Mouse (Mus musculus): ENCODE results near the gene Slc36a2. TPM values are rescaled to one million over a fixed set of nuclear protein-coding genes. Genes with fewer than 3 reads are reported as not detected.
A peak's percentile ranks its signal among the peaks of the same experiment; 100 is the strongest.

Slc36a2 gene
- polyA plus RNA-seq, 1 experiment from 2014 or later, result 0.12 TPM

DNA sequence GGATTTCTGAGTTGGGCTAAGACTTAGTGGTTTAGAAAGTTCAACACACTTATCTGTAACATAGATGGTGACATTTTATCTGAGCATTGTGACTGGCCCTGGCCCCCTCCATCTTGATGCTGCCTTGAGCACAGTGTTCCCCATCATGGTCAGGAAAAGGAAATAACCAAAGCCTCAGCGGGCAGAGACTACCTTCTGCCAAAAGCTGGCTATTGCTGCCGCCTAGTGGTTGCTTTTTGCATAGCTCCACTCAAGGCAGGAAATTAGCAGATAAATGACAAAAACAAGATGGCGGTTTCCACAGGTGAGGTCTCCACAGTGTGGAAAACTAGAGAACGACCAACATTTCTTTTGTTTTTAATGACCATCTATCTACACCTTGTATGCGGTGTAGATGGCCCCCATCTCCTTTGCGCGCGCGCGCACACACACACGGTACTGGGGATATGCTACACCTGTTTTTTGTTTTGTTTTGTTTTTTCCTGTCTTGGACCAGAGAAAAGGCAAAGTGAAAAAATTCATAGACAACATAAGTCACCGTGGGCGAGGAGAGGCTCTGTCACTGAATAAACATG is 26.0 kb downstream of the Slc36a2 start:
- ATAC-seq (no peak), DNase-seq (ENCODE audit: low read depth, low spot score) (peak; percentile 43)
- TF ChIP-seq CTCF (IDR thresholded peaks at IDR 0.05), result peak; percentile 96
- peaks cover 13% of the 10 kb centered on the region for H3K27me3 ChIP-seq
- in situ Hi-C loops (cut with MboI; ENCODE audit: low pct_unique_long_range_greater_than_20kb), result loop anchor here (5.0 to 10.0 kb wide), 5 partner anchors 72 to 284 kb away; no protein-coding TSS in a partner anchor
- CTCF ChIA-PET, result interaction anchor here (0.9 to 2.0 kb wide), 14 partner anchors 9 to 288 kb away, joined by 3 to 10 read pairs (median 4); no protein-coding TSS in a partner anchor
- POLR2A ChIA-PET, result interaction anchor here (0.6 kb wide), 1 partner anchor 176 kb away, joined by 3 read pairs; no protein-coding TSS in a partner anchor

DNA sequence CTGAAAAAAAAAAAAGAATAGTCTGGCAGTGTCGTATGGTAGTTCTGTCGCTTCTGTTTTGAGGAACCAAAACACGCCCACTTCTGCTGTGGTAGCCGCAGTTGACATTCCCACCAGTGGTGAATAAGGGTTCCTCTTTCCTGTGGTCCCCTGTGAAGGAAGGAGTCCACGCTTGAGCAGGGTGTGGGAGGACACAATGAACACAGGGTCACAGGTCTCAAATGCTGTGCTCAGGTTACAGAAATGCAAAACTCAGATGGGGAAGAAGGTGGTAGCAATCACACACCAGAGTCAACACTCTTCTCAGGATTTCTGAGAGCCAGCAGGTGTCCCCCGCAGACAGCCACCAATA is 29.8 kb downstream of the Slc36a2 start:
- ChIA-PET CTCF (no interaction called here), POLR2A (interaction anchor here (0.6 kb wide), 1 partner anchor 35 kb away, joined by 4 read pairs; no protein-coding TSS in a partner anchor)
- H3K27me3 ChIP-seq, result no peaks in the 10 kb centered on the region
- in situ Hi-C loops (cut with MboI; ENCODE audit: low pct_unique_long_range_greater_than_20kb), result loop anchor here (5.0 to 10.0 kb wide), 5 partner anchors 68 to 280 kb away; no protein-coding TSS in a partner anchor
- DNase-seq (ENCODE audit: low read depth, low spot score) (no peak), ATAC-seq (no peak)
- no peak for TF ChIP-seq CTCF (IDR thresholded peaks at IDR 0.05)

- DNase-seq (ENCODE audit: low read depth, low spot score) (no peak), ATAC-seq (no peak)
- H3K27me3 ChIP-seq, result no peaks in the 10 kb centered on the region
- in situ Hi-C loops (cut with MboI; ENCODE audit: low pct_unique_long_range_greater_than_20kb), result loop anchor here (5.0 to 10.0 kb wide), 5 partner anchors 67 to 280 kb away; no protein-coding TSS in a partner anchor
- ChIA-PET POLR2A (interaction anchor here (0.6 kb wide), 1 partner anchor 35 kb away, joined by 4 read pairs; no protein-coding TSS in a partner anchor), CTCF (no interaction called here)
- TF ChIP-seq CTCF (IDR thresholded peaks at IDR 0.05), result no peak
Observed at GRCm38 (mm10) chr11:55154398-55155069, 30.3 kb downstream of the Slc36a2 start.

DNA sequence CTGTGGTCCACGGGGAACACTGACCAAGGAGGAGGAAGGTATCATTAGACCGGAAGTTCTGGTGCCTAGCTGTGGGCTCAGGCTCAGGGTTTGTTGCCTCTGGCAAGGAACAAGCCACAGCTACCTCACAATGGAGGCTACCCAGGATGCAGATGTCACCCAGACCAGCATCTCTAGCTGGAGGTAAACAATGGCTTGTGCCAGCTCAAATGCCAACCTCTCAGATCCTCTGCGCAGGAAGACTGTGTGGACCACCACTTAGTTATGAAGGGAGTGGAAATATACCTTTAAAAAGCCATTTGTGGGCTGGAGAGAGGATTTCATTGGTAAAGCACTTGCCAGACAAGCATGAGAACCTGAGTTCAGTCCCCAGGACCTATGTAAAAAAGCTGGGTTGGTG is 33.3 kb downstream of the Slc36a2 start, which contains the start of gene Slc36a3:
TSS of gene Slc36a3 (minus strand) at position 101 of the 400 bp plus-strand sequence.
- POLR2A ChIA-PET, result no interaction called here
- DNase-seq (ENCODE audit: low read depth, low spot score), result no peak
- in situ Hi-C loops (cut with MboI; ENCODE audit: low pct_unique_long_range_greater_than_20kb), result loop anchor here (10.0 kb wide), 1 partner anchor 277 kb away; no protein-coding TSS in a partner anchor
- TF ChIP-seq CTCF (IDR thresholded peaks at IDR 0.05), result no peak
- no peak for ATAC-seq
- CTCF ChIA-PET, result no interaction called here
- H3K27me3 ChIP-seq, result no peaks in the 10 kb centered on the region

GRCm38 (mm10) chr11:55148461-55148860 is 36.4 kb downstream of the Slc36a2 start:
- in situ Hi-C loops (cut with MboI; ENCODE audit: low pct_unique_long_range_greater_than_20kb), result no loop called here
- H3K27me3 ChIP-seq, result no peaks in the 10 kb centered on the region
- no peak for TF ChIP-seq CTCF (IDR thresholded peaks at IDR 0.05)
- ChIA-PET CTCF (interaction anchor here (1.4 to 2.0 kb wide), 2 partner anchors 10 to 61 kb away, joined by 3 to 5 read pairs; no protein-coding TSS in a partner anchor), POLR2A (no interaction called here)
- ATAC-seq (no peak), DNase-seq (ENCODE audit: low read depth, low spot score) (no peak)

DNA sequence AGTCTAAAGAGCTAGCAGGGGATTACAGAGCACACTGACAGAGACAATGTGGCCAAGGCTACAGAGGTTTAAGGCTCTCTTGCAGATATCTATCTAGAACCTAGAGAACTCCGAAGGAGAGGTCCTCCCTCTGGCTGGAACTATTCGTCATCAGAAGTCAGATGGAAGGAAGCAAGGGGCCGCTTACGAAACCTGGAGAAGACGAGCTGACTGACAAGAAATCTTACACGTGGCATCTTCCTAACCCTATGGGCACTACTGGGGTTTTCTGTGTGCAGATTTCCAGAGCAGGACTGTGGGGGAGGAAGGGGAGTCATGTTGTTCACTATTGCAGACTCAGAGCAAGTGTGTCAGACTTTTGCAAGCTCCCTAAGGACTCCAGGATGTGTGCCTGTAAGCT is 37.5 kb downstream of the Slc36a2 start:
- no peaks in the 10 kb centered on the region for H3K27me3 ChIP-seq
- ChIA-PET CTCF (interaction anchor here (1.4 to 2.0 kb wide), 2 partner anchors 11 to 60 kb away, joined by 3 to 5 read pairs; no protein-coding TSS in a partner anchor), POLR2A (no interaction called here)
- in situ Hi-C loops (cut with MboI; ENCODE audit: low pct_unique_long_range_greater_than_20kb), result no loop called here
- ATAC-seq (no peak), DNase-seq (ENCODE audit: low read depth, low spot score) (no peak)
- no peak for TF ChIP-seq CTCF (IDR thresholded peaks at IDR 0.05)

GRCm38 (mm10) chr11:55146855-55147254 is 38.0 kb downstream of the Slc36a2 start:
- in situ Hi-C loops (cut with MboI; ENCODE audit: low pct_unique_long_range_greater_than_20kb), result no loop called here
- ChIA-PET POLR2A (interaction anchor here (0.7 kb wide), 1 partner anchor 162 kb away, joined by 3 read pairs; no protein-coding TSS in a partner anchor), CTCF (interaction anchor here (2.0 kb wide), 1 partner anchor 60 kb away, joined by 5 read pairs; no protein-coding TSS in a partner anchor)
- no peaks in the 10 kb centered on the region for H3K27me3 ChIP-seq
- ATAC-seq (no peak), DNase-seq (ENCODE audit: low read depth, low spot score) (no peak)
- TF ChIP-seq CTCF (IDR thresholded peaks at IDR 0.05), result no peak

DNA sequence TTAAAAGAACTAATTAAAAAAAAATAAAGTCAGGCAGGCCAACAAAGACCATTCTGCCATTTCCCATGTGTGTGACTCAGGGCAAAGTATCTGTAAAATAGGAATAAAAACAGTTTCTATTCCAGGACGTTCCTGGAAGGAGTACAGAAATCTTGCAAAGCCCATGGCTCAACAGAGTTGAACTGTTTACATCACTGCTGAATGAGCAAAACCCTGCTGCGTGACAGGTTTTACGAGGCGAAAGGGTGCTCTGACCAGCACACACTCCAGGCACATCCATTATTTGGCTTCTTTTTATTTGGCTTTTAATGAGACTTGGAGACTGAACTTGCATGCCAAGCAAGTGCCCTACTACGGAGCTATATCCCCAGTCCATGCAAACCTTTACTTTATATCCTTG is 40.9 kb downstream of the Slc36a2 start:
- no peak for TF ChIP-seq CTCF (IDR thresholded peaks at IDR 0.05)
- H3K27me3 ChIP-seq, result no peaks in the 10 kb centered on the region
- DNase-seq (ENCODE audit: low read depth, low spot score) (no peak), ATAC-seq (no peak)
- ChIA-PET CTCF (no interaction called here), POLR2A (no interaction called here)
- in situ Hi-C loops (cut with MboI; ENCODE audit: low pct_unique_long_range_greater_than_20kb), result no loop called here

DNA sequence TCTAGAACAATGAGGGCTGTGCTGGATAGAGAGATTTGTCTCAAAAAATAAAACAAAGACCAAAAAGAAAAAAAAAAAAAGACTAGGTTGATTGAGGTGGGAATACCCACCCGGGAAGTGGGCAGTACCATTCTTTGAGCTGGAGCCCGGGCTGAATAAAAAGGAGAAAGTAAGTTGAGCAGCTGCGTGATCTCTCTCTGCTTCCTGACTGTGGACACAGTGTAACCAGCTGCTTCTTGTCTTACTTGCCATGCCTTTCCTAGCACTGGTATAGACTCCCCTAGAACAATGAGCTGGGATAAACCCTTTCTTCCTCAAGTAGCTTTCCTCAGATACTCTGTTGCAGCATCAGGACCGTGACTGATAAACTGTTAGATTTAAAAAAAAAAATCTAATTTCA is 43.4 kb downstream of the Slc36a2 start:
- POLR2A ChIA-PET, result no interaction called here
- ATAC-seq, result no peak

GRCm38 (mm10) chr11:55137646-55138045 is 47.2 kb downstream of the Slc36a2 start:
- DNase-seq (ENCODE audit: low read depth, low spot score) (no peak), ATAC-seq (no peak)
- in situ Hi-C loops (cut with MboI; ENCODE audit: low pct_unique_long_range_greater_than_20kb), result no loop called here
- CTCF ChIA-PET, result interaction anchor here (1.0 kb wide), 1 partner anchor 9 kb away, joined by 3 read pairs; no protein-coding TSS in a partner anchor
- TF ChIP-seq CTCF (IDR thresholded peaks at IDR 0.05), result no peak
- POLR2A ChIA-PET, result no interaction called here
- H3K27me3 ChIP-seq, result no peaks in the 10 kb centered on the region

More for the DNA sequence above, 43.4 kb downstream of the Slc36a2 start:
- in situ Hi-C loops (cut with MboI; ENCODE audit: low pct_unique_long_range_greater_than_20kb), result no loop called here
- no peaks in the 10 kb centered on the region for H3K27me3 ChIP-seq
- CTCF ChIA-PET, result no interaction called here
- no peak for TF ChIP-seq CTCF (IDR thresholded peaks at IDR 0.05)
- DNase-seq (ENCODE audit: low read depth, low spot score), result no peak

All from Patski (cell line).